Mouse (Mus musculus) T-helper 1 cell (primary cell): ENCODE results near the gene Zfp729b.

Experiments used
- in situ Hi-C: fragments of 300-600 bp; cut with MboI, MseI; formaldehyde crosslinking; loops from one replicate; pipeline ENCODE4 v1.15.1; 2025; ENCODE audit warnings: high pct_unique_total_duplicates

The Zfp729b gene

DNA sequence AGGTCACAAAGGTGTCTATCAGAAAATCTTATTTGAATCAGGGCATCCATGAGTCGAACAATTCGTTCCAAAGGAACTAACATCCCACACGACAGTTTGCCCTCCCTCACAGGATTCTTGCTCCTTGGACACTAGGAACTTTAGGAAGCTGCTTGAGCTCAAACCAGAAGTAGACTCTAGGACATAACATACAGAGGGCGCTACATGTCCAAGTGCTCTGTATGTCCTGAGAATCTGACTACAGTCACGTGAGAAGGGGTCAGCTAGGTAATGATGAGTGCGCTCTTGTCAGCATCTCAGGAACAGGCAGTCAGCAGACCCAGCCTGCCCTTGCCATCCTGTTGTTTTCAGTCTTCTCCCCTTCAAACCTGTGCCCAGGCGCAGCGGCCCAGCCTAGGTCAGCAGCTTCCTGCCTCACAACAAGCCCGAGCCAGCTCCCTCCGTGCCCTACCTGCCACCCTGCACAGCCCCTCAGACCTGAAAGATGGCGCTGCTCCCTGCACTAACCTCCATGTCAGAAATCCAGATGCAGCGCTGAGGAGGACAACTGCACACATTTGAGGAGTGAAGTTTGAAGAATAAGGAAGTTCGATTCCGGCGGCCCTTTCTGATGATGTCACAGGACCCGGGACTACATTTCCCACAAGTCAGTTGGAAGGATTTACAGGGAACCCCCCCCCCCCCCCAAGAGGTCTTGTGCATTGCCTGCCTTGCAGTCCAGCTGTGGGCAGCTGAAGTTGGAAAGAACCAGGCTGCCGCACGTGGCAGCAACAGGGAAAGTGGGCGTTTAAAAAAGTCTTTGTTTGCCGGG lies at the start of gene Zfp729b:
Gene Zfp729b (minus strand): TSS at position 642 of the 811 bp plus-strand sequence.
- in situ Hi-C loops, result no loop called here

DNA sequence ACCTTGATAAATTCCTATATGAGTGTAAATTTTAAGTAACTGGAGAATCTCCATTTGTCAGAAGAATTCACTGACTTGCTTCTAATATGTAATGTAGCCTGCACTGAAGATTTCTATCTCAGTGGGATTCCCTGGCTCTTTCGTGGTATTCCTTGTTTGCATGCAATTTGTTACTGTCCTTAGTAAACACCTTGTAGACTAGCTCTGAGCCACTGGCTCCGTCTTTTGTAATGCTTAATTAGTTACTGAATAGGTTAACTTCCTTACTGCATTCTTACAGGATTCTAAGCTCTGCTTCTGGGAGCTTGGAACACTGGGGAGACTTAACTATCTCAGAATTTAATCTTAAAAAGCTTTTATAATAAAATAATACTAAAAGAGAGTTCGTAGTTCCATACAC lies 43.0 kb upstream of the Zfp729b start:
- in situ Hi-C loops, result loop anchor here (10.0 kb wide), 1 partner anchor 1092 kb away; no protein-coding TSS in a partner anchor

DNA sequence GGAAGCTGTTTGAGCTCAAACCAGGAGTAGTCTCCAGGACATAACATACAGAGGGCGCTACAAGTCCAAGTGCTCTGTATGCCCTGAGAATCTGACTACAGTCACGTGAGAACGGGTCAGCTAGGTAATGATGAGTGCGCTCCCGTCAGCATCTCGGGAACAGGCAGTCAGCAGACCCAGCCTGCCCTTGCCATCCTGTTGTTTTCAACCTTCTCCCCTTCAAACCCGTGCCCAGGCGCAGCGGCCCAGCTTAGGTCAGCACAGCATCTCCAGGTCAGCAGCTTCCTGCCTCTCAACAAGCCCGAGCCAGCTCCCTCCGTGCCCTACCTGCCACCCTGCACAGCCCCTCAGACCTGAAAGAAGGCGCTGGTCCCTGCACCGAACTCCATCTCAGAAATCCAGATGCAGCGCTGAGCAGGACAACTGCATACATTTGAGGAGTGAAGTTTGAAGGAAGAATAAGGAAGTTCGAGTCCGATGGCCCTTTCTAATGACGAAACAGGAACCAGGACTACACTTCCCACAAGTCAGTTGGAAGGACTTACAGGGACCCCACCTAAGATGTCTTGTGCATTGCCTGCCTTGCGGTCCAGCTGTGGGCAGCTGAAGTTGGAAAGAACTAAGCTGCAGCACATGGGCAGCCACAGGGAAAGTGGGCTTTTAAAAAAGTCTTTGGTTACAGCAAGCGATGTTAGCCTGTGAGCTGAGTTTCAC lies 27.9 kb upstream of the Zfp729b start, which contains the start of the genes Gm49345 and Zfp729a:
Gene Gm49345 (minus strand): TSS at position 476 of the 714 bp plus-strand sequence.
Gene Zfp729a (minus strand): TSS at position 498 of the 714 bp plus-strand sequence.
- in situ Hi-C loops, result loop anchor here (5.0 kb wide), 1 partner anchor 50 kb away; the partner anchor contains the start of gene Zfp738

DNA sequence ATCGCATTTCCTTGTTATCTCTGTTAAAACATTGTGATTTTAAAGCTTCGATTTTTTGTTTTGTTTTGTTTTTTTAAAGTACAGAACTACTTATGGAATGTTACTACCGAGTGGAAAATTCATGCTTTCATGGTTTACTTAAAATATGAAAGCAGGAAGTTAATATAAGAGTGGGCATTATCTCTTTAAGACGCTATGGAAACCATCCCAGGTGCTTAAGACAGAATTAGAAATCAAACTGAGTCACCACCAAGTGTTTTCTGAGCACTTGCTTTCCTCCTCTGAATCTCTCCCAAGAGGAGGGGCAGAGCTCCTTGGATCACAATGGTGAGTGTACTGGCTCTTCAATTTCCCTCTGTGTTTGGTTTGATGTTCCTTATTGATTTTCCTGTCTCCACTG lies 601 bp upstream of the Zfp729b start:
- in situ Hi-C loops, result no loop called here

DNA sequence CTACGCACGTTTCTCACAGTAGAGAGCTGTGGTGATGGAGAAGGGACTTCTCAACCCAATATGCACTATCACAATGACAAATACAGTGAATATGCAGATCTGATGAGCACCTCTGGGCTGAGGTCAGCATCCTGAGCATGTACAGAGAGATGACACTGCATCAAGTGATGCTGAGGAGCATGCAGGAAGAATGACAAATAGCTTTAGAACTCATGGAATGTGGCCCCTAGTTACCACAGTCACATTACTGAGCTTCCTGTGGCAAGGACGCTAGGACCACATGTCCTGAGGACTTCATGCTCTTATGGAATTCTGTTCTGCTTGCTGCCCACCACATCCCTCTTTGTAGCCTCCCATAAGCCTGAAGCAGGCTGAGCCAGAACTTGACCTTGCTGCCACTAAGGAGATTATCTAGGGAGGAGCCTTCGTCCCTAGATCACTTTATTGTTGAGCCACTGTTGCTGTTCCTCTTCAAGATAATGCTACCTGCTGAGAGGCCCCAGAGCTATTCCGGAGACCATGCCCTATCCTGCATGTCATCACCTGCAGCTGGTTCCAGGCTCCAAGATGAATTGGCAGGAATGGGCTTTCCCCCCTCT lies 36.8 kb downstream of the Zfp729b start:
- in situ Hi-C loops, result no loop called here

DNA sequence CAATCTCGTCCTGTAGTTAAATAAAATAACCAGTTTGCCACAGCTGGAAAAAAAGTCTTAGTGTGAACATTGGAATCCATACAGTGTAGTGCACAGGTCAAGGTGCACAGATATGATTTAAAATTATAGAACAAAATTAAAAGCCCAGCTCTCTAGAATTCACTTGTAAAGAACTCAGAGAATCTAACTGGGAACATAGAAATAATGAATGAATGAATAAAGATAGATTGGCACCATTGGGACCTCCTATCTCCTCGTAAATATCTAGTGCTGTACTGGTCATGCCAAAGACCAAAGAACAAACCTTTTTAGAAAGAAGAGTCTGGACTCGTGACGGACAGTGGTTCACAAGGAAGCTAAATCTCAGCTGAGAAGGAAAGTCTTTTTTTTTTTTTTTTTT lies 55.8 kb downstream of the Zfp729b start, which contains the start of gene Zfp748:
Gene Zfp748 (minus strand): TSS at position 101 of the 400 bp plus-strand sequence.
- in situ Hi-C loops, result no loop called here

DNA sequence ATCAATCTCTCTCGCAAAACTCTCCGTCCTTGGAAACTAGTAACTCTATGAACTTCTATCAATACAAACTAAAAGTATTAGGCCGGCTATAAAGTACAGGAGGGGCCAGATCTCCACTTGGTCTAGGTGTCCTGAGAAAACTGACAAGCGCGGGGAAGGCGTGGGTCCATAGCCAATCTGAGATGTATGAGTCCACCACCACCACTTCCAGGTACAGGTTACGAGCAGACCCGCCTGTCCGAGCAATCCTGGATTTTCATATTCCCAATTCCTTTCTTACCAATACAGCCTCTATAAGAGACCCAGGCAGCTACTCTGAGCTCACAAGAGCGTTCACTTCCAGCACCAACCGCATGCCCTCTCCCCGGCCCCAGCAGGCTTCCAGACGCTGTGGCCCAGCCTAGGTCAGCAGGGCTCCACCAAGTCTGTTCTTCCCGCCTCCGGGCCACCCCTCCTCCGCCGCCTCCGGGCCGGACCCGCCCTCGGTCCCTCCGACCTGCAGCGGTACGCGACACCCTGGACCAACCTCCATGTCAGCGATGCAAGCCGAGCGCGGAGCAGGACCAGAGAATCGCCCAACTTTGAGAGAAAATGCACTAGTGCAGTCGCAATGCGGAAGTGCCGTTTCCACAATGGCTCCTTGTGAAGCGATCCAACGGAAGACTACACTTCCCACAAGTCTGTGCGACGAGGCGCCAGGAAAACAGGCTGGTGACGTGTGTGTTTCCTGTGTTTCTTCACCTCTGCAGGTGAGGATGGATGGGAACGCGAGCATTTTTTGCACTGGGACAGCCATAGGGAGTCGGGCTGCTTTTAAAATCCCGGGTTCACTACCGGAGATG lies 56.8 kb downstream of the Zfp729b start:
- in situ Hi-C loops, result no loop called here

DNA sequence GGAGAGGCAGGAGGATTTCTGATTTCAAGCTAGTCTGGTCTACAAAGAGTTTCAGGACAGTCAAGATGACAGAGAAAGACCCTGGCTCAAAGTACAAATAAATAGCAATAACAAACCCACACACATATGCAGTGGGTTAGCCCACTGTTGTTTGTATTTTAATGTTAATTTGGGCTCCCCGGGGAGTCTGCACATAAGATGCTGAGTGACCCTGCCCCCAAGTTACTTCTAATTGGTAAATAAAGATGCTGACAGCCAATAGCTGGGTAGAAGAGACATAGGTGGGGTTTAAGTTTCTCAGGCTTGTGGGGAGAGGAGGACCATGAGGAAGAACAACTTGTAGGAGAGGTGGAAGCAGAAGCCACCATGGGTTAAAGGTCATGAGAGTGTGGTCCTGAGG lies 63.6 kb downstream of the Zfp729b start:
- in situ Hi-C loops, result no loop called here
